Mouse (Mus musculus) natural killer cell, adult 2 months (primary cell): ENCODE measurements around the gene Msh3.
"Not testable (repeated sequence)": the region's sequence is repeated elsewhere in the genome, so short reads cannot be mapped to it uniquely, and the experiment has no call there.

Experiments used
- DNase-seq, 2 experiments: peaks; one replicate each; pipeline ENCODE4 v3.0.0; 2022; ENCODE audit warnings: low spot score in 2 of 2

Msh3 gene

GRCm38 (mm10) chr13:92354456-92355271 is at the start of gene Msh3, which contains the start of gene Dhfr:
TSS of gene Msh3 (minus strand) at chr13:92355003.
TSS of gene Dhfr (plus strand) at chr13:92354726.
- peak; percentile 96 to 97 for DNase-seq

GRCm38 (mm10) chr13:92403496-92403895 is 48.7 kb upstream of the Msh3 start:
- no peak for DNase-seq

DNA sequence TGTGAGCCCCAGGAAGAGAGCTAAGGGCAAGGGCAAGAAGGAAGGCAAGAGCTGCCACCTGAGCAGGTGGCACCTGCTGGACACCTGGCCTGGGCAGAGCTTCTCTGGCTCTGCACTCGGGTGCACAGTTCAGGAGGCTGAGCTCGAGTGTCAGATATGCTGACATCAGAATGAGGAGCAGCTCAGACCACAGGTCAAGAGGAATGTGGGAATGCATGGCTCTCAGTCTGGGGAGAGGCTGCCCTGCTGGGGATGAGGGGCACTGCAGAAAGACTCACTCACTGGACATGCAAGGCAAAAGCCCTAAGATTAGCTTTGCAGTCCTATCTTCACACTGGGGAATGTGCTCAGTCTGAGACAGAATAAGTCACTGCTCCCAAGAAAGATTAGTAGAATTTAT is 47.3 kb upstream of the Msh3 start:
- no peak for DNase-seq

- DNase-seq, result no peak
Observed at GRCm38 (mm10) chr13:92398491-92399384, 43.9 kb upstream of the Msh3 start.

- no peak for DNase-seq
Observed at GRCm38 (mm10) chr13:92393047-92393661, 38.4 kb upstream of the Msh3 start.

GRCm38 (mm10) chr13:92387367-92387766 is 32.6 kb upstream of the Msh3 start:
- no peak for DNase-seq

DNA sequence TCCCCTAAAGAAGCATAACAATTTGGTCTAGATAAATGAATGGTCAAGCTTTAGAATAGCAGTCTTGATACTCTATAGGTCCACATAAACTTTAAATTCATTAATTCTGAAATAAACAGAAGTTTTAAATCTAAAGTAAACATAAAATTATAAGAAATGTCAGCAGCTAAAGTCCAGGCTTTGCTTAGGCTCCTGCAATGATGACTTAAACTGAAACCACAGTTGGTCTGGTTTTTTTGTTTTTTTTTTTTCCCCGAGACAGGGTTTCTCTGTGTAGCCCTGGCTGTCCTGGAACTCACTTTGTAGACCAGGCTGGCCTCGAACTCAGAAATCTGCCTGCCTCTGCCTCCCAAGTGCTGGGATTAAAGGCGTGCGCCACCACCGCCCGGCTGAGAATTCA is 16.7 kb upstream of the Msh3 start:
- not testable (repeated sequence) for DNase-seq

- DNase-seq, result no peak
Observed at GRCm38 (mm10) chr13:92370811-92371210, 16.0 kb upstream of the Msh3 start.

- DNase-seq, result no peak
Observed at GRCm38 (mm10) chr13:92365312-92365711, 10.5 kb upstream of the Msh3 start.

DNA sequence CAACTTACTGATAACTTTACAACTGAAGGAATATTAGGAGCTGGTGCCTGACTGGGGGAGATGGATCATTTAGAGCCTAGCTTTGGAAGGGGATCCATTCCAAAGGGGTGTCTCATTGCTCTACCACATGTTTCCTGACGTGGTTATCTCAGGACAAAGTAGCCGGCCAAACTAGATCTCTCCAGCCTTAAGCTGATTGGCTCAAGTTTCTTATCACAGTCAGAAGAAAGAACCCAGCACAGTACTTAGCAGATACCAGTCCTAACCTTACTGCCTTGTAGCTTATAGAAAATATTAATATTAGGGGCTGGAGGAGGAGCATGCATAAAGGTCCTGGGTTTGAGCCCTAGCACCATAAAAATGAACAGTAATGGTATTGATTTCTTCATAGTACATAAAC is 6.8 kb upstream of the Msh3 start:
- no peak for DNase-seq

DNA sequence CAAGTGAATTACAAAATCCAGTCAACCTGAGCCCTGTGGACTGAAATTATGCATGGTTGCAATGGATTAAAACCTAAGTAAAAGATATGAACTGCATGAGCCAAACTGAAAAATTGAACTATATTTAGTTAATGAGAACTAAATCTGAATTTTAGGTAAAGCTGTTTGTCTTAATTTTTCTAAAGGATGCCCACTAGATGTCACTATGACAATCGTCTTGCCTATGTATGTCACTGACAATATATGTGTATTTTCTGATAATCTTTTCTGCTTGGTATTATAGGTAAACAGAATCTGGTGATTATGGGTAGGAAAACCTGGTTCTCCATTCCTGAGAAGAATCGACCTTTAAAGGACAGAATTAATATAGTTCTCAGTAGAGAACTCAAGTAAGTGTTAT is 2.8 kb upstream of the Msh3 start:
- DNase-seq, result no peak

DNA sequence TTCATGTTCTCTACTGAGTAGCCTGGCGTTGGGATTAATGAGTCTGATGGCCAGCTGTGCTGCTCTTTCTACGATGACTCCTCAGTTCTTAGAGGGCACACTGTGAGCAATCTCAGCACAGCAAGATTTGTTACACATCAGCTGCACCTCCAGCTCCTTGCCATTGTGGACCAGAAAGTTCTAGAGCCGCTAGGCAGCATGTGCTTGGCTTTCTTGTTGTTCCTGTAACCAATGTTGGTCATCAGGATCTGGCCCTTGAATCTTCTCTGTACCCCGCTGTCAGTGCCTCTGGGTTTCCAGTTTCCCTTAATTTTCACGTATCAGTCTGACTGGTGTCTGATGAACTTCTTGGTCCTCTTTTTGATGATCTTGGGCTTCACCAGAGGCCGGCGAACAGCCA is 1.6 kb upstream of the Msh3 start:
- DNase-seq, result no peak

DNA sequence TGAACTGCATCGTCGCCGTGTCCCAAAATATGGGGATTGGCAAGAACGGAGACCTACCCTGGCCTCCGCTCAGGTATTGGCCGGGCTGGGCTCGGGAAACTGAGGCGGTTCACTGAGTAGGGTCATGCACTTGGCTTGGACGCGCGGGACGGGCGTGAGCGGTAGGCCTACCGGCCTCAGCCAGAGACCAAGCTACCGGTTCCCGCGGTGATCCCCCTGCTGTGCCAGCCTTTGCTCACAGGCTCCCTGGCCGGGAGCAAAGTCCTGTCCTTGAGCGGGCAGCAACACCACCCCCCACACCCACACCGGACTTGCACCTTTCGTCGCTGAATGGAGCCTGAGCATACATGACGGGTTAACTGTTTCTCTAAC is 455 bp upstream of the Msh3 start:
- no peak for DNase-seq

DNA sequence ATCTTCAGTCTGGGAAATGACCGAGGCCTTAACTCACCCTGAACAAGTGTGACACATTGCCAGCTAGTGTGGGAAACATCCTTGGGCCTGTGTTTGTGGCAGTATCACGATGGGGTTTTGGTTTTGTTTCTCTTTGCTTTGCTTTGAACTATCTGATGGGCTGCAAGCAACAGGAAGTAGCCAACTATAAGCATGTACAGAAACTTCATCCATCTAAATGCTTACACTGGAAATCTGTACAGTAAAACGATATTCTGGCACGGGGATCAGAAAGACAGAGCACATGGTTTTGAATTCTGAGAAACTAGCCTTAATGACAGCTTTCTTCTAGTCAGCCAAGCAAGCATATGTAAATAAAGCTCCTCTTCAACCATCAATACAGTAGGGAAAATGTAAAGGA is 847 bp downstream of the Msh3 start:
- peak; percentile 39 to 51 for DNase-seq

GRCm38 (mm10) chr13:92351100-92351499 is 3.7 kb downstream of the Msh3 start:
- DNase-seq, result no peak

- DNase-seq, result no peak
Observed at GRCm38 (mm10) chr13:92346338-92346737, 8.5 kb downstream of the Msh3 start.

- no peak for DNase-seq
Observed at GRCm38 (mm10) chr13:92344033-92344432, 10.8 kb downstream of the Msh3 start.

DNA sequence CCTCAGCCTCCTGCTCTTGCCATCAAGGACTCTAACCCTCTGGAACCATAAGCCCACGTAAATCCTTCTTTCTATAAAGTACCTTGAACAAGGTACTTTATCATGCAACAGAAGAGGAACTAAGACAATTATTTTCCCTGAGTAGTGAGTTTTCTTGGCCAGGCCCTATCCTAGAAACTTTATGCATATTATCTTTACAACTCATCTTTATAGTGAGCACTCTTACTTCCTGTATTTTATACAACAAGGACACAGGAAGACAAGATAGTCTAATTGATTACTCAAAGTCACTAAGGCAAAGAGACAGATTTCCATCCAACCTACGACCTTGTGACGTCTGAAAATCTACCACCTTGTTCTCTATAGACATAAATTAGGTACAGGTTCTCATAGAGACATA is 15.0 kb downstream of the Msh3 start:
- DNase-seq, result no peak

DNA sequence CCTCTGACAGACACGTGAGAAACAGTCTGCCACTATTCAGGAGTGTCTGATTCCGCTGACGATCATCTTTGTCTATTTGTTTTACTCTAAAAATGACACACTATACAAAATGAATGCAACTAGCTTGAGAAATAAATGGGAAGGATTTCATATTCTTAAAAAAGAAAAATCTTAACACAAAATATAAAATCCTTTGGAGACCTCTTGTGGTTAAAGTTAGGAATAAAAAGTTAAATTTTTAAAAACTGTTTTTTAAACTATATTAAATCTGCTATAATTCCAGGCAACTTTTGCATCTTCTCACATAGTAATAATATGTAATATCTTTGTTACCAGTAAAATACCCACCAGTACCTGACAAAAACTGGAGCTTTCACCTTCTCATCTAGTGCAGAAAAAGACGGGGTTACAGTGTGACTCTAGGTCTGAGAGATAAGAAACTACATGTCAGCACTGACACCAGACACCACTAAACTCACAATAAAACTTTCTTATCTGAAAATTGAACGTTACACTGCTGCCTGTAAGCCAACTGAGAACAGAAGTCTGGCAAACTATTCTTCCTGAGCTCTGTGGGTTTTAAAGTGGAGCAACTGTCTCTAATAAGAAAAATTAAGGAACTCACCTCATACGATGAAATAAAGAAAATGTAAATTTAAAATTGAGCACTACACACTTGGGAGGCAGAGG is 16.9 kb downstream of the Msh3 start:
- no peak for DNase-seq

DNA sequence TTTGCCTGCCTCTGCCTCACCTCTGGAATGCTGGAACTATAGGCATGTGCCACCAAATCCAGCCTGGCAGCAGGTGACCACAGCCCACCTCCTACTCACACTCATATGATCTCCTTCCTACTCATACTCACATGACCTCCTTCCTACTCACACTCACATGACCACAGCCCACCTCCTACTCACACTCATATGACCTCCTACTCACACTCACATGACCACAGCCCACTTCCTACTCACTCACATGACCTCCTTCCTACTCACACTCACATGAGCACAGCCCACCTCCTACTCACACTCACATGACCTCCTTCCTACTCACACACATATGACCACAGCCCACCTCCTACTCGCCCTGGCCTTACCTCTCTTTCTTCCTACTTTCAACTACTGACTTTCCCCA is 17.9 kb downstream of the Msh3 start:
- DNase-seq, result peak; percentile 17 to 43

GRCm38 (mm10) chr13:92332103-92332879 is 22.5 kb downstream of the Msh3 start:
- no peak for DNase-seq
